Comparison of ENCODE assay signal across 22 mouse cellular contexts in genomic region chr5:150265953-150266352, GRCm38 (mm10).
DNase-seq lines count a peak whose midpoint lies in the region; ATAC-seq and TF ChIP-seq lines count a peak whose summit lies in the region.
"Had no signal": no experiment of that assay in that cellular context is flagged by ENCODE, and none has a peak within 500 bp of the region (broad histone marks: within the 10 kb centered on the region; RNA-seq: fewer than 3 reads in every experiment).

No protein-coding gene starts in this region.

- no peaks in the 10 kb centered on the region for H3K27me3 ChIP-seq in neural tube, embryonic 15.5 days (replicated peaks)
- no peaks in the 10 kb centered on the region for H3K27me3 ChIP-seq in intestine, embryonic 14.5 days (replicated peaks; ENCODE audit: control insufficient read depth, insufficient read depth, low read length)
- no peaks in the 10 kb centered on the region for H3K27me3 ChIP-seq in intestine, postnatal 0 days (replicated peaks; ENCODE audit: control insufficient read depth, insufficient read depth, low read length)
- no peaks in the 10 kb centered on the region for H3K27me3 ChIP-seq in forebrain, embryonic 12.5 days
- H3K27me3 ChIP-seq: forebrain, embryonic 15.5 days; heart, embryonic 13.5 days had no signal

- peak overlapping the region; percentile 36; the same call in 1 of the 2 replicates for H3K27ac ChIP-seq in layer of hippocampus, adult 2 months
- 0 out of 2 replicates have a peak overlapping the region, but pooled peaks have one; percentile 28 for H3K27ac ChIP-seq in neural tube, embryonic 15.5 days (replicated peaks)
- H3K27ac ChIP-seq in intestine, embryonic 14.5 days (ENCODE audit: low read depth): no peak overlapping the region
- H3K27ac ChIP-seq in intestine, postnatal 0 days (ENCODE audit: low read depth, low read length): no peak overlapping the region
- H3K27ac ChIP-seq in forebrain, embryonic 12.5 days: no peak overlapping the region
- H3K27ac ChIP-seq: forebrain, embryonic 15.5 days; heart, adult 2 months; heart, embryonic 10.5 days; heart, embryonic 13.5 days; hindbrain, embryonic 14.5 days had no signal

- 59% methylated on average over 2 of the region's 2 CpGs for WGBS in neural tube, embryonic 15.5 days
- 49% methylated on average over 2 of the region's 2 CpGs for WGBS in intestine, embryonic 14.5 days
- 25% methylated on average over 2 of the region's 2 CpGs for WGBS in intestine, postnatal 0 days
- WGBS in forebrain, embryonic 12.5 days: 80% methylated on average over 2 of the region's 2 CpGs

- peaks cover 47% of the 10 kb centered on the region for H3K4me1 ChIP-seq in neural tube, embryonic 15.5 days
- peaks cover 26% of the 10 kb centered on the region; the same call in 1 of the 2 replicates for H3K4me1 ChIP-seq in intestine, embryonic 14.5 days (replicated peaks; ENCODE audit: control insufficient read depth, insufficient read depth, low read length)
- H3K4me1 ChIP-seq in intestine, postnatal 0 days (replicated peaks; ENCODE audit: control insufficient read depth, insufficient read depth, low read length): no peaks in the 10 kb centered on the region
- peaks cover 7% of the 10 kb centered on the region; the same call in 1 of the 2 replicates for H3K4me1 ChIP-seq in forebrain, embryonic 12.5 days

- H3K36me3 ChIP-seq in neural tube, embryonic 15.5 days: no peaks in the 10 kb centered on the region
- no peaks in the 10 kb centered on the region for H3K36me3 ChIP-seq in intestine, embryonic 14.5 days (ENCODE audit: control insufficient read depth, insufficient read depth, low read length)
- H3K36me3 ChIP-seq in intestine, postnatal 0 days (ENCODE audit: control insufficient read depth, insufficient read depth): no peaks in the 10 kb centered on the region
- no peaks in the 10 kb centered on the region for H3K36me3 ChIP-seq in forebrain, embryonic 12.5 days (replicated peaks)
- H3K36me3 ChIP-seq: forebrain, embryonic 15.5 days had no signal

- DNase-seq in layer of hippocampus, adult 2 months (ENCODE audit: low spot score in 2 of 2): no peak
- DNase-seq in layer of hippocampus, adult 18-20 months (ENCODE audit: low spot score in 2 of 2): no peak
- no peak for DNase-seq in neural tube, embryonic 10.5 days (ENCODE audit: extremely low spot score, low spot score)
- DNase-seq in intestine, embryonic 14.5 days (ENCODE audit: low spot score): no peak
- no peak for DNase-seq in spleen, adult 12 weeks (ENCODE audit: low spot score)
- DNase-seq: adrenal gland, adult 8-10 months; adrenal gland, postnatal 25 days; cerebellum, adult 18-20 months; cerebellum, adult 9-10 months; cerebellum, postnatal 14 days; gastrocnemius, postnatal 25 days; heart, adult 2 months; heart, postnatal 14 days; heart, postnatal 4 days had no signal

- TF ChIP-seq CTCF in layer of hippocampus, adult 2 months (conservative IDR thresholded peaks at IDR 0.05): no peak
- TF ChIP-seq CTCF in intestine, postnatal 0 days (IDR thresholded peaks at IDR 0.05; ENCODE audit: low read depth): no peak

- H3K9ac ChIP-seq in neural tube, embryonic 15.5 days (replicated peaks): no peak overlapping the region
- H3K9ac ChIP-seq in intestine, embryonic 14.5 days (ENCODE audit: low read length): no peak overlapping the region
- no peak overlapping the region for H3K9ac ChIP-seq in intestine, postnatal 0 days (ENCODE audit: low read depth, low read length)
- no peak overlapping the region for H3K9ac ChIP-seq in forebrain, embryonic 12.5 days
- H3K9ac ChIP-seq: forebrain, embryonic 15.5 days; heart, embryonic 13.5 days; hindbrain, embryonic 14.5 days had no signal

- no peaks in the 10 kb centered on the region for H3K9me3 ChIP-seq in neural tube, embryonic 15.5 days (replicated peaks)
- 0 out of 2 replicates have a peak, but pooled peaks cover 4% of the 10 kb centered on the region for H3K9me3 ChIP-seq in intestine, embryonic 14.5 days (ENCODE audit: control insufficient read depth, low read length)
- H3K9me3 ChIP-seq in intestine, postnatal 0 days (ENCODE audit: control insufficient read depth): 0 out of 2 replicates have a peak, but pooled peaks cover 3% of the 10 kb centered on the region
- H3K9me3 ChIP-seq in forebrain, embryonic 12.5 days: no peaks in the 10 kb centered on the region
- H3K9me3 ChIP-seq: forebrain, embryonic 15.5 days had no signal

- no peak for ATAC-seq in neural tube, embryonic 15.5 days (ENCODE audit: low FRiP score)
- 0 out of 2 replicates have a peak, but pooled peaks have one; percentile 45 for ATAC-seq in intestine, embryonic 14.5 days (replicated peaks; ENCODE audit: low FRiP score, low TSS enrichment, low read depth)
- peak; percentile 64; the same call in 1 of the 2 replicates for ATAC-seq in intestine, postnatal 0 days
- ATAC-seq in forebrain, embryonic 12.5 days (ENCODE audit: low FRiP score): no peak
- ATAC-seq: activated CD4-positive, CD25-positive, alpha-beta regulatory T cell, adult 4 months; forebrain, embryonic 15.5 days had no signal

- no peak overlapping the region for H3K4me3 ChIP-seq in layer of hippocampus, adult 2 months
- no peak overlapping the region for H3K4me3 ChIP-seq in neural tube, embryonic 15.5 days (replicated peaks)
- no peak overlapping the region for H3K4me3 ChIP-seq in intestine, embryonic 14.5 days (ENCODE audit: low read depth, low read length)
- H3K4me3 ChIP-seq in intestine, postnatal 0 days (ENCODE audit: low read depth, low read length): no peak overlapping the region
- H3K4me3 ChIP-seq in forebrain, embryonic 12.5 days (replicated peaks): no peak overlapping the region
- H3K4me3 ChIP-seq: forebrain, embryonic 15.5 days; heart, adult 2 months; heart, embryonic 10.5 days; heart, embryonic 13.5 days had no signal

- H3K4me2 ChIP-seq in neural tube, embryonic 15.5 days: no peak overlapping the region
- no peak overlapping the region for H3K4me2 ChIP-seq in intestine, embryonic 14.5 days (ENCODE audit: low read length)
- no peak overlapping the region for H3K4me2 ChIP-seq in intestine, postnatal 0 days (replicated peaks; ENCODE audit: low read depth)
- H3K4me2 ChIP-seq in forebrain, embryonic 12.5 days: no peak overlapping the region
- H3K4me2 ChIP-seq: forebrain, embryonic 15.5 days; heart, embryonic 13.5 days; hindbrain, embryonic 14.5 days had no signal

Comparison
In these comparisons a context has a peak if more than half of its experiments do, and no peak if none do; other contexts are left out.
1. H3K27ac ChIP-seq: peak in layer of hippocampus, adult 2 months (single experiment) and neural tube, embryonic 15.5 days (single experiment); none in intestine, embryonic 14.5 days (single experiment), intestine, postnatal 0 days (single experiment) and forebrain, embryonic 12.5 days (single experiment).
2. ATAC-seq: peak in intestine, embryonic 14.5 days (single experiment) and intestine, postnatal 0 days (single experiment); none in neural tube, embryonic 15.5 days (single experiment) and forebrain, embryonic 12.5 days (single experiment).